Mouse (Mus musculus) lung, postnatal 0 days (tissue): ENCODE measurements around the gene Mdga1. TPM values are rescaled to one million over a fixed set of nuclear protein-coding genes. Genes with fewer than 3 reads are reported as not detected.
A peak's percentile ranks its signal among the peaks of the same experiment; 100 is the strongest.

Experiments used
- ATAC-seq: fragments of 200-750 bp; cut with Nextera tagmentation; 2 replicates; pipeline ENCODE4 v1.8.0; 2017; ENCODE audit warnings: moderate library complexity
- DNase-seq: peaks from one replicate; pipeline ENCODE4 v3.0.0-alpha.2; 2016; ENCODE audit warnings: low spot score
- H3K27ac ChIP-seq: fragments of 300-500 bp; sonication (generic); 2 replicates; pipeline ENCODE4 v1.5.1; 2014; ENCODE audit warnings: antibody characterized with exemption, mild to moderate bottlenecking, low read length, mixed read lengths
- H3K27me3 ChIP-seq: fragments of 300-500 bp; sonication (generic); replicated peaks from 2 replicates; pipeline ENCODE4 v1.6.1; 2014; ENCODE audit warnings: low read length, mixed read lengths; ENCODE audit not compliant: insufficient read depth
- H3K36me3 ChIP-seq: fragments of 300-500 bp; sonication (generic); 2 replicates; pipeline ENCODE4 v1.6.1; 2014; ENCODE audit warnings: low read length, mixed read lengths; ENCODE audit not compliant: insufficient read depth
- H3K4me1 ChIP-seq: fragments of 300-500 bp; sonication (generic); 2 replicates; pipeline ENCODE4 v1.6.1; 2014; ENCODE audit warnings: antibody characterized with exemption, low read depth, low read length, mixed read lengths; ENCODE audit not compliant: insufficient read depth
- H3K4me2 ChIP-seq: fragments of 300-500 bp; sonication (generic); replicated peaks from 2 replicates; pipeline ENCODE4 v1.6.1; 2014; ENCODE audit warnings: low read depth, mild to moderate bottlenecking, low read length, moderate library complexity, mixed read lengths
- H3K4me3 ChIP-seq: fragments of 300-500 bp; sonication (generic); 2 replicates; pipeline ENCODE4 v1.5.1; 2014; ENCODE audit warnings: low read depth, low read length
- H3K9ac ChIP-seq: fragments of 300-500 bp; sonication (generic); replicated peaks from 2 replicates; pipeline ENCODE4 v1.6.1; 2014; ENCODE audit warnings: low read depth, mild to moderate bottlenecking
- H3K9me3 ChIP-seq: fragments of 300-500 bp; sonication (generic); 2 replicates; pipeline ENCODE4 v1.6.1; 2016; ENCODE audit warnings: low read length, mixed read lengths
- CTCF ChIP-seq: IDR thresholded peaks from 2 replicates; pipeline ENCODE4 v1.5.1; 2016; ENCODE audit warnings: antibody characterized with exemption, mild to moderate bottlenecking
- EP300 ChIP-seq: IDR thresholded peaks from 2 replicates; pipeline ENCODE4 v1.6.1; 2016; ENCODE audit warnings: antibody characterized with exemption, mild to moderate bottlenecking, control low read depth
- WGBS: fragments of 180-500 bp; shearing (Covaris S2); extraction: QIAGEN DNeasy Blood & Tissue Kit; methylation state at CpG from one replicate; pipeline ENCODE4 v1.1.7; 2014; 5-methylcytosine and 5-hydroxymethylcytosine counted together
- polyA plus RNA-seq: library from polyadenylated mRNA; unstranded; fragments of >200 nt; fragmentation: Nextera tagmentation; extraction: Ambion mirVana; gene quantifications from 2 replicates; pipeline ENCODE4 v1.2.1, GENCODE M21; 2015

The Mdga1 gene
- polyA plus RNA-seq, 1 experiment from 2014 or later: 3.2 TPM

GRCm38 (mm10) chr17:29904694-29905093 lies 65.2 kb downstream of the Mdga1 start:
- no peak for TF ChIP-seq CTCF
- no peak for TF ChIP-seq EP300
- no peaks in the 10 kb centered on the region for H3K4me1 ChIP-seq
- DNase-seq (no peak), ATAC-seq (no peak)
- H3K9ac ChIP-seq: no peak overlapping the region
- H3K4me2 ChIP-seq: no peak overlapping the region
- WGBS: 47% methylated on average over 5 of the region's 5 CpGs
- no peaks in the 10 kb centered on the region for H3K9me3 ChIP-seq
- no peaks in the 10 kb centered on the region for H3K36me3 ChIP-seq
- H3K4me3 ChIP-seq: no peak overlapping the region
- no peak overlapping the region for H3K27ac ChIP-seq
- no peaks in the 10 kb centered on the region for H3K27me3 ChIP-seq

DNA sequence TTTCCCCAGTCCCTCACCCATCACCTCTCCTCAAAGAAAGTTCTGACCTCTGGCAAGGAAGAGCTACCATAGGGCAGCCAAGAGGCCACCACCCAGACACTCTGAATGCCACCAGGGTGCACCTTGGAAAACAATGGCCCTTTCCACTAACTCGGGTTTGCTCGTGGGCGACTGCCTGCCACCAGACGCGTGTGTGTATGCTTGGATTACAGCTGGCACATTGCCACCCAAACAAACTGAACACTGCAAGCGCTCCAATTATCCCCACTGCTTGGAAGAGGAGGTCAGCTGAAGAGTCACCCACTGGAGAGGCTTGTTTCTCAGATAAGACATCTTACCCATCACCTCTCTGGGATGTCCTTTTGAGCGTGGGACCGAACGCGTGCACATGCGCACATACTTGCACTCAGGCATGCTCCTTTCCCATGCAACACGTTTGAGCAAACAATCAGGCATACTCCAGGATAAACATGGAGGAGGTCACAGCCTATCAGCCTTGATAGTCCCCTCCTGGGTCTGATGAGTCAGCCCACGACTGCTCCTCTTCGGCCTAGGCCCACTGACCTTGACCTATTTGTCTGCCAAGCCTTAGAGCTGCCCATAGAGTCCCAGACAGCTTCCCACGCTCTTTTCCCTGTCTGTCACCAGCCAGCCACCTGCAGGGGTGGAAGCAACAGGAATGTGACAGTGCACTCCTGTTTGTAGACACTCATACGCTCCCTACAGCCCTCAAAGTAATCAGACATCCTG lies 67.3 kb downstream of the Mdga1 start:
- Histone ChIP-seq H3K4me2 (no peak overlapping the region), H3K9me3 (no peaks in the 10 kb centered on the region), H3K4me1 (no peaks in the 10 kb centered on the region), H3K27me3 (no peaks in the 10 kb centered on the region), H3K4me3 (no peak overlapping the region), H3K36me3 (no peaks in the 10 kb centered on the region), H3K27ac (no peak overlapping the region), H3K9ac (no peak overlapping the region)
- DNase-seq (no peak), ATAC-seq (no peak)
- TF ChIP-seq CTCF (no peak), EP300 (no peak)
- WGBS: 45% methylated on average over 16 of the region's 16 CpGs

DNA sequence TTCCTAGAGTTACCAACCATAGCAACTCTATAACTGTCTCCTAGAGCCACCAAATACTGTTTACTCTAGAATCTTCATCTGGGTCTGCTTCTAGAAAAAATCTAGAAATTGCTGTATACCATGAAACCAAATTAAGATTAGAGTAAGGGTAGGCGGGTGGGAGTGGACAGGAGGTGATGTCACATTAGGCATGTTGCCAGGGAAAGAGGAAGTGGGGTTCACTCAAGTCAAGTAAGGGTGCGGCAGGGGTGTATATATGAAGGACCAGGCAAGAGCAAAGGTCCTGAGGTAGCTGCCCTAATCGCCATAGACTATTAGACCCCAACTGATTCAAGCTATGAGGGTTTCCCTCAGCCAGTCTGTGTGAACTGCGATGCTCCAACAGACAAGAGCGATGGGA lies 69.6 kb downstream of the Mdga1 start:
- 76% methylated on average over 5 of the region's 5 CpGs for WGBS
- no peak for ATAC-seq
- Histone ChIP-seq H3K4me2 (no peak overlapping the region), H3K36me3 (no peaks in the 10 kb centered on the region), H3K4me1 (no peaks in the 10 kb centered on the region), H3K27ac (no peak overlapping the region), H3K9ac (no peak overlapping the region), H3K4me3 (no peak overlapping the region), H3K27me3 (no peaks in the 10 kb centered on the region), H3K9me3 (no peaks in the 10 kb centered on the region)
- TF ChIP-seq CTCF (no peak), EP300 (no peak)
- DNase-seq: no peak

GRCm38 (mm10) chr17:29896181-29897054 lies 73.5 kb downstream of the Mdga1 start:
- no peak for ATAC-seq
- no peak overlapping the region for H3K27ac ChIP-seq
- no peaks in the 10 kb centered on the region for H3K36me3 ChIP-seq
- H3K9ac ChIP-seq: no peak overlapping the region
- H3K4me3 ChIP-seq: no peak overlapping the region
- H3K27me3 ChIP-seq: no peaks in the 10 kb centered on the region
- no peak for DNase-seq
- no peak overlapping the region for H3K4me2 ChIP-seq
- WGBS: 22% methylated on average over 7 of the region's 7 CpGs
- no peaks in the 10 kb centered on the region for H3K4me1 ChIP-seq
- no peaks in the 10 kb centered on the region for H3K9me3 ChIP-seq
- TF ChIP-seq EP300: no peak
- peak; percentile 67 for TF ChIP-seq CTCF

DNA sequence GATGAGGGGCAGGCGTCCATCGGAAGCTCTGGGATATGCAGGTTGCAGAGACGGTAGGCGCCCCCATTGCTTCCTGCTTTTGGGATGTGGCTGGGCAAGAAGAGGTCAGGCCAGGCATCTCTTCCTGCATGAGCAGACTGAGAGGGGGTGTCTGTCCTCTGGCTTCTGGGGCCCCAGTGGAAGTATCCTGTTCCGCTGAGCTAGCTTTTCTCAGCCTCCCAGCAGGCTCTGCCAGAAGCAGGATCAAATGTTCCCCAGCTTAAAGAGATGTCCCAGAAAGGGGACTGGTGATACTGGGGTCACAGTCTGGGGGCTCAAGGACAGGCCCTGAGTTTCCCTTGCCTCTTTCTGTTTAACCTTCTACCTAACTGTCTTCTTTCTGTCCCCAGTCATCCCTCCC lies 74.3 kb downstream of the Mdga1 start:
- H3K4me3 ChIP-seq: no peak overlapping the region
- 0 out of 2 replicates have a peak, but pooled peaks cover 3% of the 10 kb centered on the region for H3K27me3 ChIP-seq
- H3K27ac ChIP-seq: no peak overlapping the region
- no peak for ATAC-seq
- WGBS: 81% methylated on average over 5 of the region's 5 CpGs
- no peak overlapping the region for H3K4me2 ChIP-seq
- no peak for DNase-seq
- TF ChIP-seq EP300: no peak
- H3K9me3 ChIP-seq: no peaks in the 10 kb centered on the region
- no peak overlapping the region for H3K9ac ChIP-seq
- H3K4me1 ChIP-seq: no peaks in the 10 kb centered on the region
- H3K36me3 ChIP-seq: no peaks in the 10 kb centered on the region

DNA sequence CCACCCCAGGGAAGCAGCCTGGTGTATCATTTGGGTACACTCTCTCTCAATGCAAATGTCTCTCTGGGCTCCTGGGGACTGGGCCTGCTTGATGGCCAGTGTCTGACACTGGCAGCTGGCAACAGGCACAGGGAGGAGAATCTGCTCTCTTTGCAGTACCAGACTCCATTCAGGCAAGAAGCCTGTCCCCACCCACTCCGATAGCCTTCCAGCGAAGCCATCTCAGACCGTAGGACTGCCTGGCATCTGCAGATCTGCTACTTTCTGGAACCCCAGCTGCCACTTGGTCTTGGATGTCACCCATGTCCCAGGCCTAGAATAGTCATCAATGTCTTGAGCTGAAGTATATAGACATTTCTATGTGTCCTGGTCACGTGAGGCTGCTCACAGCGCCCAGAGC lies 74.9 kb downstream of the Mdga1 start:
- H3K36me3 ChIP-seq: no peaks in the 10 kb centered on the region
- H3K4me1 ChIP-seq: no peaks in the 10 kb centered on the region
- no peak overlapping the region for H3K9ac ChIP-seq
- no peak for ATAC-seq
- H3K9me3 ChIP-seq: no peaks in the 10 kb centered on the region
- TF ChIP-seq CTCF: no peak
- TF ChIP-seq EP300: no peak
- H3K27ac ChIP-seq: no peak overlapping the region
- H3K4me3 ChIP-seq: no peak overlapping the region
- DNase-seq: no peak
- H3K4me2 ChIP-seq: no peak overlapping the region
- 0 out of 2 replicates have a peak, but pooled peaks cover 9% of the 10 kb centered on the region for H3K27me3 ChIP-seq
- WGBS: 88% methylated on average over 5 of the region's 5 CpGs
